Mouse (Mus musculus) liver, embryonic 15.5 days (tissue): ENCODE measurements at regions not wholly inside any gene's neighbourhood (a gene's known extent, or its start where the extent isn't known, plus 50 kb on each side); places are given as distances from the start of the nearest gene placed in this dataset.

ENCODE experiments used
- ATAC-seq: fragments of 200-750 bp; cut with Nextera tagmentation; 2 replicates; pipeline ENCODE4 v1.8.0; 2017; ENCODE audit warnings: moderate number of reproducible peaks, mild to moderate bottlenecking, moderate library complexity; ENCODE audit not compliant: insufficient read depth
- H3K27ac ChIP-seq: fragments of 300-500 bp; sonication (generic); replicated peaks from 2 replicates; pipeline ENCODE4 v1.5.1; 2015; ENCODE audit warnings: mild to moderate bottlenecking, inconsistent platforms
- H3K27me3 ChIP-seq: fragments of 300-500 bp; sonication (generic); 2 replicates; pipeline ENCODE4 v1.6.1; 2015; ENCODE audit warnings: mild to moderate bottlenecking, inconsistent platforms
- H3K36me3 ChIP-seq: fragments of 300-500 bp; sonication (generic); replicated peaks from 2 replicates; pipeline ENCODE4 v1.6.1; 2015; ENCODE audit warnings: moderate library complexity, mild to moderate bottlenecking, inconsistent platforms
- H3K4me1 ChIP-seq: fragments of 300-500 bp; sonication (generic); replicated peaks from 2 replicates; pipeline ENCODE4 v1.6.1; 2015; ENCODE audit warnings: inconsistent platforms
- H3K4me2 ChIP-seq: fragments of 300-500 bp; sonication (generic); 2 replicates; pipeline ENCODE4 v1.6.1; 2015; ENCODE audit warnings: moderate library complexity, mild to moderate bottlenecking, inconsistent platforms
- H3K4me3 ChIP-seq: fragments of 300-500 bp; sonication (generic); replicated peaks from 2 replicates; pipeline ENCODE4 v1.5.1; 2015; ENCODE audit warnings: mild to moderate bottlenecking, inconsistent platforms
- H3K9ac ChIP-seq: fragments of 300-500 bp; sonication (generic); 2 replicates; pipeline ENCODE4 v1.6.1; 2015; ENCODE audit warnings: moderate library complexity, mild to moderate bottlenecking, inconsistent platforms
- H3K9me3 ChIP-seq: fragments of 300-500 bp; sonication (generic); replicated peaks from 2 replicates; pipeline ENCODE4 v1.6.1; 2016; ENCODE audit warnings: inconsistent platforms
- WGBS: fragments of 180-500 bp; shearing (Covaris S2); methylation state at CpG from one replicate; pipeline ENCODE4 v1.1.7; 2015; ENCODE audit warnings: mixed read lengths; ENCODE audit not compliant: insufficient replicate concordance; 5-methylcytosine and 5-hydroxymethylcytosine counted together

- 34% methylated on average over 3 of the region's 3 CpGs for WGBS
- Histone ChIP-seq H3K27ac (no peak overlapping the region), H3K36me3 (no peaks in the 10 kb centered on the region), H3K4me1 (no peaks in the 10 kb centered on the region), H3K9me3 (no peaks in the 10 kb centered on the region), H3K4me2 (no peak overlapping the region), H3K27me3 (no peaks in the 10 kb centered on the region), H3K4me3 (no peak overlapping the region), H3K9ac (no peak overlapping the region)
- ATAC-seq: no peak
Observed at GRCm38 (mm10) chr1:193800998-193801397, 430.9 kb upstream of the Camk1g start.

- Histone ChIP-seq H3K27me3 (no peaks in the 10 kb centered on the region), H3K9ac (no peak overlapping the region), H3K4me1 (no peaks in the 10 kb centered on the region), H3K4me2 (no peak overlapping the region), H3K4me3 (no peak overlapping the region), H3K9me3 (no peaks in the 10 kb centered on the region), H3K27ac (no peak overlapping the region), H3K36me3 (no peaks in the 10 kb centered on the region)
- no peak for ATAC-seq
- WGBS: 52% methylated on average over 2 of the region's 2 CpGs
Observed at GRCm38 (mm10) chr1:193790579-193790978, 420.5 kb upstream of the Camk1g start.

- Histone ChIP-seq H3K27ac (no peak overlapping the region), H3K4me2 (no peak overlapping the region), H3K4me1 (no peaks in the 10 kb centered on the region), H3K9ac (no peak overlapping the region), H3K9me3 (no peaks in the 10 kb centered on the region), H3K36me3 (no peaks in the 10 kb centered on the region), H3K4me3 (no peak overlapping the region), H3K27me3 (no peaks in the 10 kb centered on the region)
- 53% methylated on average over 2 of the region's 2 CpGs for WGBS
- ATAC-seq: no peak
Observed at GRCm38 (mm10) chr1:193788496-193788895, 418.4 kb upstream of the Camk1g start.

- no peaks in the 10 kb centered on the region for H3K36me3 ChIP-seq
- no peak overlapping the region for H3K4me2 ChIP-seq
- H3K4me1 ChIP-seq: no peaks in the 10 kb centered on the region
- 38% methylated on average over 1 of the region's 1 CpGs for WGBS
- no peak for ATAC-seq
- H3K27ac ChIP-seq: no peak overlapping the region
- H3K4me3 ChIP-seq: no peak overlapping the region
- H3K27me3 ChIP-seq: no peaks in the 10 kb centered on the region
- H3K9ac ChIP-seq: no peak overlapping the region
- no peaks in the 10 kb centered on the region for H3K9me3 ChIP-seq
Observed at GRCm38 (mm10) chr1:193787417-193787816, 417.3 kb upstream of the Camk1g start.

- no peak for ATAC-seq
Observed at GRCm38 (mm10) chr1:193784966-193785365, 414.9 kb upstream of the Camk1g start.

GRCm38 (mm10) chr1:193784526-193784925, 414.4 kb upstream of the Camk1g start:
- H3K4me3 ChIP-seq: no peak overlapping the region
- ATAC-seq: no peak
- H3K4me1 ChIP-seq: no peaks in the 10 kb centered on the region
- no peaks in the 10 kb centered on the region for H3K36me3 ChIP-seq
- no peak overlapping the region for H3K4me2 ChIP-seq
- no peak overlapping the region for H3K9ac ChIP-seq
- H3K9me3 ChIP-seq: no peaks in the 10 kb centered on the region
- H3K27me3 ChIP-seq: no peaks in the 10 kb centered on the region
- no peak overlapping the region for H3K27ac ChIP-seq
- WGBS: 50% methylated on average over 2 of the region's 2 CpGs

More at GRCm38 (mm10) chr1:193784966-193785365, 414.9 kb upstream of the Camk1g start:
- no peak overlapping the region for H3K4me2 ChIP-seq
- H3K27me3 ChIP-seq: no peaks in the 10 kb centered on the region
- WGBS: 26% methylated on average over 1 of the region's 1 CpGs
- no peaks in the 10 kb centered on the region for H3K4me1 ChIP-seq
- H3K9ac ChIP-seq: no peak overlapping the region
- no peaks in the 10 kb centered on the region for H3K9me3 ChIP-seq
- no peak overlapping the region for H3K4me3 ChIP-seq
- H3K36me3 ChIP-seq: no peaks in the 10 kb centered on the region
- no peak overlapping the region for H3K27ac ChIP-seq

GRCm38 (mm10) chr1:193778181-193778580, 408.1 kb upstream of the Camk1g start:
- H3K27ac ChIP-seq: no peak overlapping the region
- no peaks in the 10 kb centered on the region for H3K4me1 ChIP-seq
- no peak overlapping the region for H3K9ac ChIP-seq
- no peak overlapping the region for H3K4me2 ChIP-seq
- 46% methylated on average over 1 of the region's 1 CpGs for WGBS
- no peaks in the 10 kb centered on the region for H3K27me3 ChIP-seq
- no peak for ATAC-seq
- H3K4me3 ChIP-seq: no peak overlapping the region
- no peaks in the 10 kb centered on the region for H3K9me3 ChIP-seq
- H3K36me3 ChIP-seq: no peaks in the 10 kb centered on the region

- no peak overlapping the region for H3K27ac ChIP-seq
- H3K9ac ChIP-seq: no peak overlapping the region
- no peaks in the 10 kb centered on the region for H3K36me3 ChIP-seq
- H3K4me2 ChIP-seq: no peak overlapping the region
- WGBS: 56% methylated on average over 4 of the region's 4 CpGs
- H3K4me3 ChIP-seq: no peak overlapping the region
- H3K9me3 ChIP-seq: no peaks in the 10 kb centered on the region
- no peaks in the 10 kb centered on the region for H3K4me1 ChIP-seq
- no peak for ATAC-seq
- H3K27me3 ChIP-seq: no peaks in the 10 kb centered on the region
Observed at GRCm38 (mm10) chr1:193769546-193769945, 399.4 kb upstream of the Camk1g start.

GRCm38 (mm10) chr1:193764103-193764502, 394.0 kb upstream of the Camk1g start:
- H3K4me2 ChIP-seq: no peak overlapping the region
- H3K4me3 ChIP-seq: no peak overlapping the region
- H3K4me1 ChIP-seq: no peaks in the 10 kb centered on the region
- no peaks in the 10 kb centered on the region for H3K27me3 ChIP-seq
- no peak for ATAC-seq
- H3K27ac ChIP-seq: no peak overlapping the region
- no peak overlapping the region for H3K9ac ChIP-seq
- H3K36me3 ChIP-seq: no peaks in the 10 kb centered on the region
- no peaks in the 10 kb centered on the region for H3K9me3 ChIP-seq

GRCm38 (mm10) chr1:193751819-193752251, 381.7 kb upstream of the Camk1g start:
- no peaks in the 10 kb centered on the region for H3K4me1 ChIP-seq
- H3K27ac ChIP-seq: no peak overlapping the region
- no peak overlapping the region for H3K4me2 ChIP-seq
- H3K4me3 ChIP-seq: no peak overlapping the region
- no peak for ATAC-seq
- H3K36me3 ChIP-seq: no peaks in the 10 kb centered on the region
- WGBS: 38% methylated on average over 4 of the region's 4 CpGs
- H3K9me3 ChIP-seq: no peaks in the 10 kb centered on the region
- H3K9ac ChIP-seq: no peak overlapping the region
- H3K27me3 ChIP-seq: no peaks in the 10 kb centered on the region

GRCm38 (mm10) chr1:193750929-193751328, 380.8 kb upstream of the Camk1g start:
- H3K9ac ChIP-seq: no peak overlapping the region
- no peaks in the 10 kb centered on the region for H3K27me3 ChIP-seq
- no peaks in the 10 kb centered on the region for H3K9me3 ChIP-seq
- no peak for ATAC-seq
- no peak overlapping the region for H3K4me2 ChIP-seq
- no peaks in the 10 kb centered on the region for H3K36me3 ChIP-seq
- no peaks in the 10 kb centered on the region for H3K4me1 ChIP-seq
- WGBS: 30% methylated on average over 4 of the region's 4 CpGs
- no peak overlapping the region for H3K27ac ChIP-seq
- H3K4me3 ChIP-seq: no peak overlapping the region

- Histone ChIP-seq H3K9ac (no peak overlapping the region), H3K4me3 (no peak overlapping the region), H3K9me3 (no peaks in the 10 kb centered on the region), H3K4me2 (no peak overlapping the region), H3K27ac (no peak overlapping the region), H3K4me1 (no peaks in the 10 kb centered on the region), H3K36me3 (no peaks in the 10 kb centered on the region), H3K27me3 (no peaks in the 10 kb centered on the region)
- ATAC-seq: no peak
- WGBS: 57% methylated on average over 6 of the region's 6 CpGs
Observed at GRCm38 (mm10) chr1:193747426-193747960, 377.4 kb upstream of the Camk1g start.
